Mouse (Mus musculus): ENCODE data around the gene Itpr2. TPM values are rescaled to one million over a fixed set of nuclear protein-coding genes. Genes with fewer than 3 reads are reported as not detected.
A peak's percentile ranks its signal among the peaks of the same experiment; 100 is the strongest.

Itpr2 gene
- total and polyA plus RNA-seq, 2 experiments from 2014 or later: 8.0 to 8.4 TPM

- WGBS: 88% methylated on average over 5 of the region's 5 CpGs
- Histone ChIP-seq H3K27ac (ENCODE audit: low read depth, low read length) (no peak overlapping the region), H3K4me2 (ENCODE audit: low read depth) (no peak overlapping the region), H3K9me3 (ENCODE audit: low read length) (no peaks in the 10 kb centered on the region), H3K36me3 (ENCODE audit: insufficient read depth) (no peaks in the 10 kb centered on the region), H3K27me3 (ENCODE audit: insufficient read depth, low read length) (no peaks in the 10 kb centered on the region), H3K9ac (no peak overlapping the region), H3K4me3 (ENCODE audit: low read depth, low read length) (no peak overlapping the region), H3K4me1 (ENCODE audit: insufficient read depth) (no peaks in the 10 kb centered on the region; the same call in 1 of the 2 replicates)
- TF ChIP-seq CTCF (IDR thresholded peaks at IDR 0.05; ENCODE audit: low read depth): no peak
- ATAC-seq (no peak), DNase-seq (no peak)
Observed at GRCm38 (mm10) chr6:146273256-146273655, 228.8 kb downstream of the Itpr2 start.

- H3K4me1 ChIP-seq (ENCODE audit: insufficient read depth): no peaks in the 10 kb centered on the region; the same call in 1 of the 2 replicates
- no peak overlapping the region for H3K4me2 ChIP-seq (ENCODE audit: low read depth)
- WGBS: 79% methylated on average over 5 of the region's 5 CpGs
- DNase-seq (peak; percentile 86), ATAC-seq (peak; percentile 45; the same call in 1 of the 2 replicates)
- H3K9me3 ChIP-seq (ENCODE audit: low read length): no peaks in the 10 kb centered on the region
- no peak overlapping the region for H3K9ac ChIP-seq
- no peak overlapping the region for H3K27ac ChIP-seq (ENCODE audit: low read depth, low read length)
- no peak overlapping the region for H3K4me3 ChIP-seq (ENCODE audit: low read depth, low read length)
- no peaks in the 10 kb centered on the region for H3K27me3 ChIP-seq (ENCODE audit: insufficient read depth, low read length)
- no peaks in the 10 kb centered on the region for H3K36me3 ChIP-seq (ENCODE audit: insufficient read depth)
- TF ChIP-seq CTCF (IDR thresholded peaks at IDR 0.05; ENCODE audit: low read depth): peak; percentile 90
Observed at GRCm38 (mm10) chr6:146272253-146273036, 229.6 kb downstream of the Itpr2 start.

- DNase-seq (no peak), ATAC-seq (peak; percentile 29; the same call in 1 of the 2 replicates)
- Histone ChIP-seq H3K9ac (no peak overlapping the region), H3K27ac (ENCODE audit: low read depth, low read length) (no peak overlapping the region), H3K36me3 (ENCODE audit: insufficient read depth) (no peaks in the 10 kb centered on the region), H3K4me1 (ENCODE audit: insufficient read depth) (no peaks in the 10 kb centered on the region), H3K4me2 (ENCODE audit: low read depth) (no peak overlapping the region), H3K9me3 (ENCODE audit: low read length) (no peaks in the 10 kb centered on the region), H3K4me3 (ENCODE audit: low read depth, low read length) (no peak overlapping the region), H3K27me3 (ENCODE audit: insufficient read depth, low read length) (no peaks in the 10 kb centered on the region)
- TF ChIP-seq CTCF (IDR thresholded peaks at IDR 0.05; ENCODE audit: low read depth): no peak
- 65% methylated on average over 12 of the region's 12 CpGs for WGBS
Observed at GRCm38 (mm10) chr6:146270776-146271533, 231.1 kb downstream of the Itpr2 start.

GRCm38 (mm10) chr6:146270162-146270561 is 231.9 kb downstream of the Itpr2 start:
- Histone ChIP-seq H3K4me2 (ENCODE audit: low read depth) (no peak overlapping the region), H3K27me3 (ENCODE audit: insufficient read depth, low read length) (no peaks in the 10 kb centered on the region), H3K9ac (no peak overlapping the region), H3K9me3 (ENCODE audit: low read length) (no peaks in the 10 kb centered on the region), H3K36me3 (ENCODE audit: insufficient read depth) (no peaks in the 10 kb centered on the region), H3K4me3 (ENCODE audit: low read depth, low read length) (no peak overlapping the region), H3K27ac (ENCODE audit: low read depth, low read length) (no peak overlapping the region), H3K4me1 (ENCODE audit: insufficient read depth) (no peaks in the 10 kb centered on the region)
- no peak for TF ChIP-seq CTCF (IDR thresholded peaks at IDR 0.05; ENCODE audit: low read depth)
- DNase-seq: no peak
- no peak for ATAC-seq
- WGBS: 49% methylated on average over 5 of the region's 5 CpGs

GRCm38 (mm10) chr6:146269291-146269690 is 232.7 kb downstream of the Itpr2 start:
- no peak for TF ChIP-seq CTCF (IDR thresholded peaks at IDR 0.05; ENCODE audit: low read depth)
- Histone ChIP-seq H3K4me1 (ENCODE audit: insufficient read depth) (no peaks in the 10 kb centered on the region), H3K36me3 (ENCODE audit: insufficient read depth) (no peaks in the 10 kb centered on the region), H3K27ac (ENCODE audit: low read depth, low read length) (no peak overlapping the region), H3K4me3 (ENCODE audit: low read depth, low read length) (no peak overlapping the region), H3K4me2 (ENCODE audit: low read depth) (no peak overlapping the region), H3K9me3 (ENCODE audit: low read length) (no peaks in the 10 kb centered on the region), H3K9ac (no peak overlapping the region), H3K27me3 (ENCODE audit: insufficient read depth, low read length) (no peaks in the 10 kb centered on the region)
- WGBS: 96% methylated on average over 5 of the region's 5 CpGs
- DNase-seq (no peak), ATAC-seq (no peak)

DNA sequence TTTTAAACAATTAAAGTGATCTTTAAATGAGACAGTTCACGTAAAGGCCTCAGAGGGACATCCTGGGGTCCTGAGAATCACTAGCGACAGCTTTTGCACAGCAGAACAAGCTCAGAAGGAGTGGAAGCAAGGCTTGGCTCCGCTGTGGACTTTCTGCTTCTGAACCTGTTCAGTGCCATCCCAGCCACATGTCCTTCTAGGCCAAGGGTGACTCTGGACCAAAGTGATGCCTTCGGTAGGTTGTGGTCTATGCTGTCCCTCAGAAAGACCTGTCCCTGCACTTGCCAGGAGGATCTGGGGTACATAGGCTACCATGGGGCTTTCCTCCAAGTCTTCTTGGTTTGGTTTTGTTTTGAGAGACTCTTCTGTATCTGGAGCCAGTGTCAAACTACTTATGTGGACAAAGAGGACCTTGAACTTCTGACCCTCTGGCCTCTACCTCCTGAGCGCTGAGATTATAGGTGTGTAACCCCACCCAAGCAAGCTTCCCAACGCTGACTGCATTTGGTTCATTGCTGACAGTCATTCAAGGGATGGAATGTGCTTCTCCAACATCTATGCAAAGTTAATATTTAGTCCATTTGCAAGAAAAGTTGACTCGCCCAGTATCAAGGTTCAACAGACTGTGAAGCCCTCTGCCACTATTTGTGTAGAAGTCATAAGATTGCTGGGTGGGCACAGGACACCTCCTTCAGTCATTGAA is 241.2 kb downstream of the Itpr2 start:
- 95% methylated on average over 7 of the region's 7 CpGs for WGBS

More for the DNA sequence above, 241.2 kb downstream of the Itpr2 start:
- H3K27me3 ChIP-seq (ENCODE audit: insufficient read depth, low read length): no peaks in the 10 kb centered on the region
- TF ChIP-seq CTCF (IDR thresholded peaks at IDR 0.05; ENCODE audit: low read depth): no peak
- DNase-seq (no peak), ATAC-seq (no peak)
- no peak overlapping the region for H3K4me3 ChIP-seq (ENCODE audit: low read depth, low read length)
- no peaks in the 10 kb centered on the region for H3K9me3 ChIP-seq (ENCODE audit: low read length)
- H3K36me3 ChIP-seq (ENCODE audit: insufficient read depth): no peaks in the 10 kb centered on the region
- no peak overlapping the region for H3K9ac ChIP-seq
- no peak overlapping the region for H3K27ac ChIP-seq (ENCODE audit: low read depth, low read length)
- no peak overlapping the region for H3K4me2 ChIP-seq (ENCODE audit: low read depth)
- H3K4me1 ChIP-seq (ENCODE audit: insufficient read depth): no peaks in the 10 kb centered on the region

Measured in forebrain, postnatal 0 days (tissue).